Mouse (Mus musculus) c-Kit-positive CD71-positive TER-119-positive erythroid progenitor cells, embryonic 14.5 days (primary cell): ENCODE data around the gene Zfp111.

Experiments
- DNase-seq: peaks from one replicate; pipeline ENCODE4 v3.0.0-alpha.2; 2013; ENCODE audit warnings: low spot score

Zfp111 gene

GRCm38 (mm10) chr7:24211343-24211742 is at the start of gene Zfp111:
TSS of gene Zfp111 (minus strand) at chr7:24211443.
- no peak for DNase-seq

DNA sequence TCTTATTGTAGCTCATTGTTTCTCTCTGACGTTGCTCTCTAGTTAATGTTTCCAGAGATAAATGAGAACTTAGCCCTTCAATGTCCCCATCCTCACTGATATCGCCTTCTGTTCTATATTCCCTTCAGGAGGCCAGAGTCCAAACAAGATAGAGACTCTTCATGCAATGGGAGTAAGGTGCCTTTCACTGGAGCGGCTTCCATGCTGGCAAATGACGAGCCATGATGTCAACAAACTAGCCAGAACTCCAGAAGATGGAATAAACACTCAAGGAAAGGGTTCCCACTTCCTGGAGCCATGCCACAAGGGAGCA is 48.7 kb upstream of the Zfp111 start:
- no peak for DNase-seq

GRCm38 (mm10) chr7:24259306-24259999 is 48.2 kb upstream of the Zfp111 start:
- DNase-seq: no peak

- peak; percentile 46 for DNase-seq
Measured at GRCm38 (mm10) chr7:24254633-24255474, 43.6 kb upstream of the Zfp111 start, which contains the start of gene Zfp108. TSS of gene Zfp108 (plus strand) at chr7:24254794.

- no peak for DNase-seq
Measured at GRCm38 (mm10) chr7:24253779-24254615, 42.8 kb upstream of the Zfp111 start.

- peak; percentile 44 for DNase-seq
Measured at GRCm38 (mm10) chr7:24237040-24237791, 26.0 kb upstream of the Zfp111 start, which contains the start of gene Zfp109. TSS of gene Zfp109 (minus strand) at chr7:24237560.

DNA sequence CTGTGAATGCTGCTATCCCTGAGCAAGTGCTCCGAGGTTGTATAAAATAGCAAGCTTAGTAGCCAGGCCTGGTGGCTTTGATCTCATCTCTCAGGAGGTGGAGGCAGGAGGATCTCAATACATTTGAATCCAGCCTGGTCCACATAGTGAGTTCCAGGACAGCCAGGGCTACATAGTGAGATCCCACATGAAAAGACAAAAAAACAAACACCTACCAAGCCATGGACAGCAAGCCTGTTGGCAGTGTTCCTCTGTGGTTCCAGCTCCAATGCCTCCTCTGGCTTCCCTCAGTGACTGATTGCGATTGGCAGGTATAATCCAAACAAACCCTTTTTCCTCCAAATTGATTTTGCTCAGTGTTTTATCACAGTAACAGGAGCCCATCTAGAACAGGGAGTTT is 947 bp downstream of the Zfp111 start:
- DNase-seq: no peak

DNA sequence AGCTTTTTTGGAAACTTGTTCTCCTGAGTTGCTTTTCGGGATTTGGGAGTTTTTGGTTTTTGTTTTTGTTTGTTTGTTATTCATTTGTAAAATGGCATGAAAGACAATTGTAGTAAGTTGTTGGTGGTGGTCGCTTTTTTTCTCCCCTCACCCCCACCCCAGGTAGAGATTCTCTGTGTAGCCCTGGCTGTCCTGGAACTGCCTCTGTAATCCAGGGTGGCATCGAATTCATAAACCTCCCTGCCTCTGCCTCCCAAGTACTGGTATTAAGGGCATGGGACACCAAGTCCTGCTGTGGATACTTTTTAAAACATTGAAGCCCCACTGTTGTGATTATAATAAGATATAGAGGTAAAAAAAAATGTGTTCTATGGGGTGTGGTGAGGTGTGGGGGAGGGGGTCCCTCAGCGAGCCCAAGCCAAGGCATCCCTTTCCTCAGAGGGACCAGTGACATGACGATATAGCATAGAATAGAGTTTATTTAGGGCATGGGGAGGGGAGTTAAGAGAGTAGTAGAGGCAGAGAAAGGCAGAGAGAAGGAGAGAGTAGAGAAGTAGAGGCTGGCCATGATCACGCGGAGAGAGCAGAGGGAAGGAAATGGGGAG is 2.9 kb downstream of the Zfp111 start:
- no peak for DNase-seq

GRCm38 (mm10) chr7:24207488-24208261 is 3.6 kb downstream of the Zfp111 start:
- DNase-seq: peak; percentile 6

DNA sequence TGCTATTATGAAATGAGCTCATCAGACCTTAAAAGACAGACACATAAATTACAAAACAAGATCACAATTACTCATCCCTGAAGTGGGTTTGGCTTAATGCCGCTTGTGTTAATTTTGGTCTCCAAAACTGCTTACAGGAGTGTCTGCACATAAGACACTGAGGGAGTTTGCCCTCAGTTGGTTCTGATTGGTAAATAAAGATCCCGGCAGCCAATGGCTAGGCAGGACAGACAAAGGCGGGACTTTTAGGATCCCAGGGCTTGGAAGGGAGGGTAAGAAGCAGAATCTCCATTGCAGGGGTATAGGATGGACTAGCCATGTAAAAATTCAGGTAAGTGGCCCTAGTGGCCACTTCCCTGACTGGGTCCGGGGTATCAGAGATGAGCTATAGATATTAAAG is 14.3 kb downstream of the Zfp111 start:
- DNase-seq: no peak

GRCm38 (mm10) chr7:24193157-24193556 is 18.1 kb downstream of the Zfp111 start:
- DNase-seq: no peak

DNA sequence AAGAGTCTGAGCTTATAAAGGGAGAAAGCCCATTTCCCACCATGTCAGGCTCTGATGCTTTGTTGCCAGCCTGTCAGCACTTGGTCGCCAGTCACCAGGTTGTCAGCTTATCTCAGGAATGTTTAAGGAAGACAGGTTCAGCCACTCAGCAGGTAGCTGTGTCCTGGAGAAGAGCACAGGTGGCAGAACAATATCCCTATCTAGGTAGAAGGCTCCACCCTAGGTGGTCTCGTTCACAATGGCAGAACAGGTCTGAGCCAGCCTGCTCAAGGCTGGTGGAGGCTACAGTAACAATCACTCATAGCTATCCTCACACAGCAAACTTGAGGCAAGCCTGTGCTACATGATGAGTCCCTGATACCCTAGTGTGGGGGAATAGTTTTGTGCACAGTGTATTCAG is 19.9 kb downstream of the Zfp111 start:
- DNase-seq: no peak

DNA sequence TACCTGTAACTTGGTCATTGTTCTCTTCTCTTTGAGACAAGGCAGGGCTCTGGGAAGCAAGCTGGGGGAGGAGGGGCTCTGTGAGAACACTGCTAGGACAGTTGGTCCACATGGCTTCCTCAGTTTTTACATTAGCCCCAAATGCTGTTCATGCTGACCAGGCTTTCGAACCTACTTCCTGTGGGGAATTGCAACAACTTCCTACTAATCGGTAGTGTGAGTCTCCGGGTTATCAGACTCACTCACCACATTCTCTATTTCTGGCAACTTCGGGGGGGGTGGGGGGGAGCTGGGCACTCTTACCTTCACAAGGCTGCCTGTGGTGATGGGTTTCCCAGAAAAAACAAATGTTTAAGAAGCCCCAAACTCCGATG is 21.7 kb downstream of the Zfp111 start:
- no peak for DNase-seq

DNA sequence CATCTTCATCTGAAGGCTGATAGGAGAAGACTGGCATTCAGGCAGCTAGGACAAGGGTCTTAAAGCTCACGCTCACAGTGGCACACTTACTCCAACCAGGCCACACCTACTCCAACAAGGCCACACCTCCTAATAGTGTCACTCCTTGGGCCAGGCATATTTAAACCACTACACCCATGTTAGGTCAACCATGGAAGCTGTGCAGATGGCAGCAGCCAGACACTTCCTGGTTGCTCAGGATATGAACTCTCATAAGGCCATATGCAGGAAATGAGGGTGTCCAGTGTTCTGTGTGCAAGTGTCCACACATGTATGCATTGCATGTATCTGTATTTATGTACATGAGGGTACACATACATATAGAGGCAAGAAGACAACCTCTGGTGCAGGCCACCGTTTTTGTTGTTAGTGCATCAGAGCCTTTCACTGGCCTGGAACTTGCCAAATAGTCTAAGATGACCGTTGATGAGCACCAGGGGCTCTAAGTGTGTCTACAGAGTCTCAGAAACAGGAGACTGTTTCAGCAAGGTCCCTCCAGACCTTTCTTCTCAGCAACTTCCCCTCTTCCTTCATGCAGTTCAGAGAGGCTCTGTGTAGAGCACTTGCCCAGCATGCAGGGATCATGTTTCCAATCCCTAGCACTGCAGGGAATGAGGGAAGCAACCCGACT is 22.2 kb downstream of the Zfp111 start:
- DNase-seq: no peak

DNA sequence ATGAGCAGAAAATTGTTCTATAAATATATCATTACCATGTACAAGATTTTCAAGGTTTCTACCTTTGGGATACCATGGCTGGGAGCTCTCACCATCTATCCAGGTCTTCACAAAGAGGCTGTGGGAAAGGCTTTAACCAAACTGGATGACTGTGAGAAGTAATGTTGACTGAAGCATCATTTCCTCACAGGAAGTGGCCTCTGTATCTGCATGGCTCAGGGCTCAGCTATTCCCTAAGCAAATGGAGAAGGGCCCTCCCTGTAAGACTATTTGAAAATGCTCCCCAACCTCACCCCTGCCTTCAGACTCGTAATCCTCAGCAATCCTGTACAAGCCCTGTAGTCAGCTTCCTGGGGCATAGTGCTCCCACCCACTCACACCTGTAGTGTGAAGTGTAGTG is 23.6 kb downstream of the Zfp111 start:
- no peak for DNase-seq

DNA sequence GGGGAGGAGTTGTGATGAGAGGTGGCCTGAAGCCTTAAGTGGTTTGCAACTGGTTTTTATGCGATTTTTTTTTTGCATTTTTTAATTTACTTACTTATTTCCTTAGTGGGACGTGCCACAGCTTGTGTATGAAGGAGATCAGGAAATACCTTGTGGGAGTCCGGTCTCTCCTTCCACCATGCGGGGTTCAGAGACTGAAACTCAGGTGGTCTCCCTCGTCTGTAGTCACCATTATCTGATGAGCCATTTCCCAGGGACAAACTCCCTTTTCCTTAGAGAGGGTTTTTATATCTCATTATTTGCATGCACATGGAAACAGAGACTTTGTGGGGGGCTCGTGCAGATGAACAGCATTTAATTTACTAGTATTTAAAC is 35.9 kb downstream of the Zfp111 start:
- no peak for DNase-seq

DNA sequence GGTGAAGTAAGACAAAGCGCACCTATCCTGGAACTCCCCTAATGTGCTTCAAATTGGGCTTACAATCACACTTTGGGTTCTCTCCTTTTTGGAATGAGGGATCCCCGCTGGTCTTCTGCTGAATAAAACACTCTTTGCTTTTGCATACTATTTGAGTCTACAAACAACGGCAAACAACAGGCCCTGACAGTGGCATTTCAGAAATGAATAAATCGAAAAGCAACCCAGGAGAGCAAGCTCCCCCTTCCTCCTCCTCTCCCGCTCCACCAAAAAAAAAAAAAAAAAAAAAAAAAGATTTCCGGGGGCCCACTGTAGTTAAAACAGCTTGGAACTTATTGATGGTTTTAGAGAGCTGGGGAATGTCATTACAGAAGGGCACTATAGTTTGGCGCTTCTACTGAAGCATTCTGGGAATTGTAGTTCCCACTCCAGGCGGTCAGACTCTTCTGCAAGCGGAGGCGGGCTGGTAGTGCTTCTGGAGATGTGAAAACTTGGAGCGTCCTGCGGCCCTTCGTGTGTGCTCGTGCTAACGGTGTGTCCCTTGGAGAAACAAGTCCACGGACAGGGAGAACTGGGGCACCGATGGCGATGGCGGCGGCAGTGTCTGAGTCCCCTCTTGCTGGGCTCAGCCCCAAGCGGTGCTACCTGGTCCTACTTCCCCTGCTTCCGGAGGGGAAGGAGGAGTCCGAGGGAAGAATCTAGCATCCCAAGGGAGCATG is 36.5 kb downstream of the Zfp111 start, which contains the start of gene Zfp114:
TSS of gene Zfp114 (plus strand) at position 443 of the 719 bp plus-strand sequence.
- DNase-seq: peak; percentile 21

DNA sequence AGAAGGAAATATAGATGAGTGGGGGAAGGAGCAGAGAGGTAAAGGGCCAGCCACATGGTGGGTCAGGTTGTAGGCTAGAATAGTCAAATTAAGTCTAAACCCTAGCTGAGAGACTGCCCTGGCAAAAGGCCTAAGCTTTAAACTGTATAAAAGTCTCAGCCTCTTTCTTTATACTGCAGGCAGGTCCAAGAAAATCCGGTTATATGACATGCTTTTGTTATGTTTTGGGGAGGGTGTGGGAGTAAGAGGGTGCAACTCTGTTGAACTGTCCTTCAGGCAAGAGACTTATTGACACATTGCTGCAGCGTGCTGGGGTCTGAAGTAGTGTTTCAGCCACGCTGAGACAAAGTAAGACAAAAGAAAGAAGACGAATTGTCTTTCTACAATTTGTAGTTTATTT is 39.1 kb downstream of the Zfp111 start:
- DNase-seq: no peak

GRCm38 (mm10) chr7:24153272-24153671 is 58.0 kb downstream of the Zfp111 start:
- DNase-seq: no peak
